Mouse (Mus musculus): ENCODE results near the gene Irak1bp1.

Gene Irak1bp1

DNA sequence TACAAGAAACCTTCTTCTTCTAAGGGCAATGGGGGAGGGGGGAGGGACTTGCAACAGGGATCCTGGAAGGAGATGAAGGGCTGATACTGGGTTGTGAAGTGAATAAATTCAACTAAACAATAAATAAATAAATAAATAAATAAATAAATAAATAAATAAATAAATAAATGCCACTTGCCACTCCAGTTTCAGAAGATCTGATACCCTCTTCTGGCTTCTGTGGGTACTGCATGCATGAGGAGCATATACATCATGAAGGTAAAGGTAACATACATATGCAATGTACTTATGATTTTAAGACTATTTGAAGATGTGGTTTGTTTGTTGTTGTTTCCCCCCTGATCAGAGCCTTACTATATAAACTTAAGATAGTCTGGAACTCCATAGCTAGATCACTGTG lies 54.8 kb downstream of the Irak1bp1 start:
- DNase-seq, result no peak

DNA sequence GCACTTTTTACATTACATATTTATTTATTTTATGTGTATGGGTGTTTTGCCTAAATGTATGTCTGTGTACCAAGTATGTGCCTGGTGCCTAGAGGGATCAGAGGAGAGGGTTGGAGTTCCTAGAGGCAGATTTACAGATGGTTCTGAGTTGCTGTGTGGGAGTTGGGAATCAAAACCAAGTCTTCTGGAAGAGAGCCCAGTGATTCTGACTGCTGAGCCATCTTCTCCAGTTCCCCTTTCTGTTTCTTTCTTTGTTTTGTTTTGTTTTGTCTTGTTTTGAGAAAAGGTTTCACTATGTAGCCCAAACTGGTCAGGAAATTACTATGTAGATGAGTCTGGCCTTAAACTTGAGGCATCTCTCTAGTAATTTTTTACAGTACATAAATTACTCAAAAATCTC lies 59.3 kb downstream of the Irak1bp1 start:
- no peak for DNase-seq
